Mouse (Mus musculus): ENCODE data around the gene Hist2h2ac. TPM values are rescaled to one million over a fixed set of nuclear protein-coding genes. Genes with fewer than 3 reads are reported as not detected.
"Not testable (repeated sequence)": the region's sequence is repeated elsewhere in the genome, so short reads cannot be mapped to it uniquely, and the experiment has no call there.

Hist2h2ac gene
- total and polyA plus RNA-seq, 3 experiments: 2.6 to 928 (median 45.7) TPM

DNA sequence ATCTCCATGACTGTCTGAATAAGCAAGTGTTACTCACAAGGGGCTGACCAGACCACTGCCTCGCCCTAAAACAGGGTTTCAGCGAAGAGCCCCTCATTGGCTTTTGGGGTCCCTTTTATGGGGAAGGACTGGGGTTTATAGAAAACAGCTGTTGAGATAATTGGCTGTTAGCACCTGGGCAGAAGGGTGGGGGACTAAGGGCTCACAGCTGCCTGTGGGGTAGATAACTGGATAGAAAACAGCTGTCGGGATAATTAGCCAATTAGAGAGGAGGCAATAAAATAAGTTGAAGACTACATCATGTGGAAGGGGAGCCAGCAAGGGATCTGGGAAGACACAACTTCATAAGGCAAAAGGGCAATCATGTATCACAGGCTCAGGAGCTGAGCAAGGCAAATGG is 30.2 kb upstream of the Hist2h2ac start:
- Histone ChIP-seq H3K4me1 (ENCODE audit: insufficient read depth, low read depth, low read length) (peaks cover 48% of the 10 kb centered on the region), H3K27me3 (ENCODE audit: insufficient read depth, low read length) (no peaks in the 10 kb centered on the region), H3K36me3 (replicated peaks) (no peaks in the 10 kb centered on the region), H3K4me3 (ENCODE audit: low read depth, low read length) (no peak overlapping the region), H3K9me3 (replicated peaks) (no peaks in the 10 kb centered on the region)
- TF ChIP-seq TAL1 (conservative IDR thresholded peaks at IDR 0.05; ENCODE audit: low read depth, low read length) (no peak), POLR2AphosphoS5 (IDR thresholded peaks at IDR 0.05; ENCODE audit: insufficient replicate concordance, low read depth, low read length) (no peak), GATA1 (IDR thresholded peaks at IDR 0.05; ENCODE audit: borderline replicate concordance, low read length) (no peak), GATA2 (IDR thresholded peaks at IDR 0.05; ENCODE audit: borderline replicate concordance, low read depth, low read length) (no peak), CTCF (IDR thresholded peaks at IDR 0.05; ENCODE audit: low read depth, low read length) (no peak)
- no peak for DNase-seq (ENCODE audit: low spot score)
- ATAC-seq (ENCODE audit: extremely low read depth, insufficient number of reproducible peaks, low FRiP score, poor library complexity, severe bottlenecking): no peak

DNA sequence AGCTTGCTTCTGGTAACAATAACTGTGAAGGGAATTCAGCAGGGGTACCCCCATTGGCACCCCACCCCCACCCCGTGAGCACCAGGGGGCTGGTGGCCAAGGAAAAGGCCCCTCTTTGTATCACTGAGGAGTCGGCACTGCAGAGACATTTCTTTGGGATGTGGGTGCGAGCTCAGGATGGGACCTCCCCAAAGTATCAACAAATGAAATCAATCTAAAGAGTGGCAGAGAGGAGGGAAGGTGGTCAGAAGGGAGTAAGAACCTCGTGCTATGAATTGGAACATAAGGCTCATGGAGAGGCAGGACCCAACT is 28.3 kb upstream of the Hist2h2ac start:
- Histone ChIP-seq H3K4me3 (ENCODE audit: low read depth, low read length) (no peak overlapping the region), H3K9me3 (replicated peaks) (no peaks in the 10 kb centered on the region), H3K36me3 (replicated peaks) (no peaks in the 10 kb centered on the region), H3K27me3 (ENCODE audit: insufficient read depth, low read length) (no peaks in the 10 kb centered on the region), H3K4me1 (ENCODE audit: insufficient read depth, low read depth, low read length) (peaks cover 41% of the 10 kb centered on the region)
- TF ChIP-seq GATA1 (IDR thresholded peaks at IDR 0.05; ENCODE audit: borderline replicate concordance, low read length) (no peak), CTCF (IDR thresholded peaks at IDR 0.05; ENCODE audit: low read depth, low read length) (no peak), GATA2 (IDR thresholded peaks at IDR 0.05; ENCODE audit: borderline replicate concordance, low read depth, low read length) (no peak), TAL1 (conservative IDR thresholded peaks at IDR 0.05; ENCODE audit: low read depth, low read length) (no peak), POLR2AphosphoS5 (IDR thresholded peaks at IDR 0.05; ENCODE audit: insufficient replicate concordance, low read depth, low read length) (no peak)
- ATAC-seq (ENCODE audit: extremely low read depth, insufficient number of reproducible peaks, low FRiP score, poor library complexity, severe bottlenecking): no peak
- no peak for DNase-seq (ENCODE audit: low spot score)

DNA sequence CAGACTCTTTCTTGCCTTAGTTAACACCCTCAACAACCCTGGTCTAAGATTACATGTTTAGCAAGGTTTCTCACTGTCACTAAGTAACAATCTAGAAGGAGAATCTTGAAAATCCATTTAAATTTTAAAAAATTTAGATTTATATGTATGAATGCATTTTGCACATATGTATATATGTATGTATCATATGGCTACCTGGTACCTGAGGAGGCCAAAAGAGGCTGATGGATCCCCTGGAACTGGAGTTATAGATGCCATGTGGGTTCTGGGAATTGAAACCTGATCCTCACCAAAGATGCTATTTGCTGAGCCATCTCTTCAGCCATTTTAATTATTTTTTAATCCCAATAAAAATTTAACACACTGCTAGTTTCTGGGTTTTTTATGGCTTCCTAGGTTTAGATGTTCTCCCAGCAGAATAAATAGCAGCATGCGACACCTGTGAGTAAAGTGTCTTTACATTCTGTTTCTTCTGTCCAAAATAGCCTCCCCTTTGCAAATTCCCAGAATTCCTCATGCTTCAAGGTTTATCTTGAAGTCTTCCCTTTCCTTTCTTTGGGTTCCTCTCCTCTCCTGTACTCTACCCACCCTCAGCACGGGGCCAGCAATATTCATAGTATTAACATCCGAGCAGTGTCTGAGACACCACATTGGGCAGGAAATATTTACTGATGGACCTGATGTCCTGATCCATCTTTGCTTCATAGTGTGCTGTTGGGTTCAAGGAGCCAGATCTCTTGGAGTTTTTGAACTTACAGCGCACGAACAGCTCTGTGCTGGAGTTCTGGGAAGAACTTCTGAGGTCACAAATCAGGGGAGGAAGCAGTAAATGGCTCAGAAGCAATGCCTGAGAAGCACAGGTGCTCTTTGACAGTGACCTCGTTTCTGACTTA is 27.7 kb upstream of the Hist2h2ac start:
- peaks cover 42% of the 10 kb centered on the region for H3K4me1 ChIP-seq (ENCODE audit: insufficient read depth, low read depth, low read length)
- H3K9me3 ChIP-seq (replicated peaks): no peaks in the 10 kb centered on the region
- H3K36me3 ChIP-seq (replicated peaks): no peaks in the 10 kb centered on the region
- H3K4me3 ChIP-seq (ENCODE audit: low read depth, low read length): no peak overlapping the region
- H3K27me3 ChIP-seq (ENCODE audit: insufficient read depth, low read length): no peaks in the 10 kb centered on the region
- TF ChIP-seq GATA1 (IDR thresholded peaks at IDR 0.05; ENCODE audit: borderline replicate concordance, low read length) (no peak), GATA2 (IDR thresholded peaks at IDR 0.05; ENCODE audit: borderline replicate concordance, low read depth, low read length) (no peak), TAL1 (conservative IDR thresholded peaks at IDR 0.05; ENCODE audit: low read depth, low read length) (no peak), POLR2AphosphoS5 (IDR thresholded peaks at IDR 0.05; ENCODE audit: insufficient replicate concordance, low read depth, low read length) (peak; percentile 74; the same call in 1 of the 2 replicates), CTCF (IDR thresholded peaks at IDR 0.05; ENCODE audit: low read depth, low read length) (no peak)
- DNase-seq (ENCODE audit: low spot score): no peak
- ATAC-seq (ENCODE audit: extremely low read depth, insufficient number of reproducible peaks, low FRiP score, poor library complexity, severe bottlenecking): no peak

DNA sequence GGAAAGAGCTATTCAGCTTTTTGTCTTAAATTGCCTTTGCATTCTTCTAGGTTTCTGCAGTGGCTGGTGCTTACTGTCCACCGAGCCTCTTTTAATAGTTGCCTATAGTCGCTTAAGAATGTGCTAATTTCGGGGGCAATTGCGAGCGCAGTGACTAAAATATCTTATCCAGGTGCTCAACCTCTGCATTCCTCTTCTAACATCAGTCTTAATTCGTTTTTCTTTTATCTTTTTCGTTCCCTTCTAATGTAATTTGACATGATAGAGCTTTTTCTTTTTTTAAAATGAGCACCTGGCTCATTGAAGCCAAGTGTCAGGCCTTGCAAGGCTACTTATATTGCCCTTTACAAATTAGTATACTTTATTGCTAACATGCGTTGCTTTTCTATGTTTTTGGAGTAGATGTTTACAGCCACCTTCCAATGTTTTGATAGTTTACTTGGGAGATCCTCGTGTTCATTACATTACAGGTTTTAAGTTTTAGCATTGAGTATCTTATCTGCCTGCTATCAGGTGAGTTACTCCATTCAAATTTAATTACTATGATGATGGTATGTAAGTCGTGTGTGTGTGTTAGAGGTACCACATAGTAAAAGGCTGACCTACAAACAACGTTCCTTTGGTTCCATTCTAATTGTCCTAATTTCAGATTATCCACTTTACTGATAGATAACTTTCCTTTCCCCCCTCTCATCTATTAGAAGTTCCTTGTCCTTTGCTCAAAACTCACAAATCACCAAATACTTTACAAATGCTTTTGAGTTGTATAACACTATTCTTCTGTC is 26.9 kb upstream of the Hist2h2ac start:
- no peak for DNase-seq (ENCODE audit: low spot score)
- H3K9me3 ChIP-seq (replicated peaks): no peaks in the 10 kb centered on the region
- no peak for ATAC-seq (ENCODE audit: extremely low read depth, insufficient number of reproducible peaks, low FRiP score, poor library complexity, severe bottlenecking)
- TF ChIP-seq CTCF (IDR thresholded peaks at IDR 0.05; ENCODE audit: low read depth, low read length) (no peak), POLR2AphosphoS5 (IDR thresholded peaks at IDR 0.05; ENCODE audit: insufficient replicate concordance, low read depth, low read length) (peak; percentile 81; the same call in 1 of the 2 replicates)
- H3K36me3 ChIP-seq (replicated peaks): no peaks in the 10 kb centered on the region
- H3K4me3 ChIP-seq (ENCODE audit: low read depth, low read length): peak overlapping the region; percentile 56
- H3K4me1 ChIP-seq (ENCODE audit: insufficient read depth, low read depth, low read length): peaks cover 42% of the 10 kb centered on the region
- H3K27me3 ChIP-seq (ENCODE audit: insufficient read depth, low read length): no peaks in the 10 kb centered on the region

DNA sequence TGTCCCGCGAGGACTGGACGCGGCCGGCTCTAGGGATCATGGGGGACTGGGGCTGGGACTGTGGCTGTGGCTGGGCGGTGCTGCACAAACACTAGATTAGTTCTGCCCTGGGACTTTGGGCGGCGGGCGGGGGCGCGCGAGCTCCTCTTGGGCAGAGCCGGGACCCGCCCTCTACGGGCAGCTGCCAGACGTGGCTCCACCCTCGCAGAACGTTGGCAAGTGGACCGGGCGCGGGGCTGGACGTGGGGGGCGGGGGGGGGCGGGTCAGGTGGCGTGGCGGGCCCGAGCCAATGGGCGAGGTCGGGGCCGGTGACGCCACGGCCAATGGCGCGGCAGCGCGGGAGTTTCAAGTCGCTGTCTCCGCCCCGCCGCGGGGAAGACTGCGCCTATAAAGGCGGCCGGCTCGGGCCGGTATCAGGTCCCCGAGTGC is 25.8 kb upstream of the Hist2h2ac start, which contains the start of gene Hist2h3c1:
Hist2h3c1 (plus strand) TSS at position 259 of the 430 bp plus-strand sequence.
- H3K9me3 ChIP-seq (replicated peaks); DNase-seq (ENCODE audit: low spot score); H3K27me3 ChIP-seq (ENCODE audit: insufficient read depth, low read length); H3K36me3 ChIP-seq (replicated peaks): not testable (repeated sequence)
- Histone ChIP-seq H3K4me1 (ENCODE audit: insufficient read depth, low read depth, low read length) (peaks cover 45% of the 10 kb centered on the region), H3K4me3 (ENCODE audit: low read depth, low read length) (peak within 1 kb of the TSS; percentile 56)
- ATAC-seq (ENCODE audit: extremely low read depth, insufficient number of reproducible peaks, low FRiP score, poor library complexity, severe bottlenecking): peak; percentile 77

GRCm38 (mm10) chr3:96246018-96246417 is 25.3 kb upstream of the Hist2h2ac start:
- not testable (repeated sequence) for H3K4me3 ChIP-seq (ENCODE audit: low read depth, low read length); DNase-seq (ENCODE audit: low spot score); H3K27me3 ChIP-seq (ENCODE audit: insufficient read depth, low read length); H3K36me3 ChIP-seq (replicated peaks); H3K9me3 ChIP-seq (replicated peaks); ATAC-seq (ENCODE audit: extremely low read depth, insufficient number of reproducible peaks, low FRiP score, poor library complexity, severe bottlenecking)
- H3K4me1 ChIP-seq (ENCODE audit: insufficient read depth, low read depth, low read length): peaks cover 43% of the 10 kb centered on the region

DNA sequence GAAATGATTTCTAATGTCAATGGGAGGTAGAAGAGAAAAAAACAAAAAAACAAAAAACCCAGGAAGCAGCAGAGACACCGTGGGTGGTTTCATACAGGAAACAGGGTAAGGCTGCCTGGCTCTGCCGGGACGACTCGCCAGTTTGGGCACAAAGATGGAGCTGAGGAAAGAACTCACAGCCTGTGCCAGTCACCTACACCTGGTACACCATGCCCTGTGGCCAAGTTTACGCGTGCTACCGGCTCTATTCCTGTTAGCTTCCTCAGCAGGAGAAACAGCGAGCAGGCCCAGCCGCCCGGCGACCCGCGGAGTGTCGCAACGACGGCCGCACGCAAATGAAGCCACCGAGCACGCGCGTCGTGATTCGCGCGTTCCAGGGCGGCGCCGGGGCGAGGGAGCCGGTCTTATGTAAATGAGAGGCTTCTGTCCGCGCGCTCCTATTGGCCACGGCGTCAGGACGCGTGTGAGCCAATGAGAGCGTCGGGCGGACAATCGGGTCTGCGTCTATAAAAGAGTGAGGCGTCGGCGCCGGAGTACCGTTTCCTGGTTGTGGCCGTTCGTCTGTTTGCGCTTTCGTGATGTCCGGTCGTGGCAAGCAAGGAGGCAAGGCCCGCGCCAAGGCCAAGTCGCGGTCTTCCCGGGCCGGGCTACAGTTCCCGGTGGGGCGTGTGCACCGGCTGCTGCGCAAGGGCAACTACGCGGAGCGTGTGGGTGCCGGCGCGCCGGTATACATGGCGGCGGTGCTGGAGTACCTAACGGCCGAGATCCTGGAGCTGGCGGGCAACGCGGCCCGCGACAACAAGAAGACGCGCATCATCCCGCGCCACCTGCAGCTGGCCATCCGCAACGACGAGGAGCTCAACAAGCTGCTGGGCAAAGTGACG is 24.6 kb upstream of the Hist2h2ac start, which contains the start of gene Hist2h2aa1:
Hist2h2aa1 (plus strand) TSS at position 495 of the 884 bp plus-strand sequence.
- not testable (repeated sequence) for H3K36me3 ChIP-seq (replicated peaks); DNase-seq (ENCODE audit: low spot score); H3K9me3 ChIP-seq (replicated peaks); H3K27me3 ChIP-seq (ENCODE audit: insufficient read depth, low read length)
- H3K4me1 ChIP-seq (ENCODE audit: insufficient read depth, low read depth, low read length): peaks cover 35% of the 10 kb centered on the region
- peak within 1 kb of the TSS; percentile 70 for H3K4me3 ChIP-seq (ENCODE audit: low read depth, low read length)
- ATAC-seq (ENCODE audit: extremely low read depth, insufficient number of reproducible peaks, low FRiP score, poor library complexity, severe bottlenecking): peak; percentile 66
